Mouse (Mus musculus): ENCODE results near the gene Phtf1. TPM values are rescaled to one million over a fixed set of nuclear protein-coding genes. Genes with fewer than 3 reads are reported as not detected.

The Phtf1 gene
- polyA plus RNA-seq, 1 experiment from 2014 or later = 36.2 TPM

DNA sequence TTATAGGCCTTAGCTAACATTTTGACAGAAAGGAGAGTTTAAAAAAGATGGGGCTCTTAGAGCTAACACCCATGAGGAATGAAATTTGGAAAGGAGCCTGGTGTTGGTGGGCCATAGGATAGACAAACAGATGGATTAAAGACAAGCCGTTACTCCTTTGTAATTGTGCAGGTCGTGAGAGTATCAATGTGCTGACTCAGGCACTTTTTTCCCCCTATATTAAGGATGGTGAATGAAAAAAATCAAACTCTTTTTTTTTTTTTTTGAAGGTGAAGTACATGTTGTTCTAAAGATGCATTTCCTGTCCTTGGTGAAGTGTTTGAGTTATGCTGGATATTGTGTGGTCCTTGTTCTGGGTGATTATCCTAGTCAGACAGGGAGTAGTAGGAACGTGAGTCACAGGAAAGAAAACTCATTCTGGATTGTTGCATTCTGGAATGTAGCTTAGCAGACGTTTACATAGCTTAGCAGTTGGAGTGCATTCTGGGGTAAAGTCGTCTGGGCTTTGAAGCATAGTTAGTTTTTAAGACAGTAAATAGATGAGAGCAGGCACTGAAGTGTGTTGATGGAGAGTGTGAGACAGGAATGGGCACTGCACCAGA, 20.0 kb downstream of the Phtf1 start:
- WGBS = 63% methylated on average over 5 of the region's 5 CpGs
- Histone ChIP-seq H3K4me1 (no peaks in the 10 kb centered on the region), H3K9me3 (no peaks in the 10 kb centered on the region), H3K27me3 (no peaks in the 10 kb centered on the region), H3K27ac (no peak overlapping the region), H3K9ac (no peak overlapping the region), H3K4me3 (no peak overlapping the region), H3K36me3 (peaks cover 82% of the 10 kb centered on the region), H3K4me2 (replicated peaks) (no peak overlapping the region)
- no peak for ATAC-seq (ENCODE audit: low FRiP score, low read depth)

DNA sequence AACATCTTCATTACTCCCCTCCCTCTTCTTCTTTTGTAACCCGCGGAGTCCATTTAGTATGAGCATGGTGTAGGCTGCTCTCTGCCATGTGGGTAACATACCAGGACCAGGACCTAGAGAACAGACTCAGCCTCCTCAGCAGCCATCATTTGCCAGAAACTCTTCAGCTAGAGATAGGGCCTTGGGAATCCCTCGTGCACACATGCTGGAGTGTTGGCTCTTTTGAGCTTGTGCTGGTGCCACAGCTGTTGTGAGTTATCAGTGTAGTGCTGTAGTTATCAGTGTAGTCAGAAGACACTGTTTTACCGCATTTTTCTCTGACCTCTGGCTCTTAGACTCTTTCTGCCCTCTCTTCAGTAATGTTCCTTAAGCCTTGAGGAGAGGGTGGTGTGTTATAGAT, 21.4 kb downstream of the Phtf1 start:
- Histone ChIP-seq H3K4me3 (no peak overlapping the region), H3K9ac (no peak overlapping the region), H3K36me3 (peaks cover 82% of the 10 kb centered on the region), H3K4me1 (no peaks in the 10 kb centered on the region), H3K4me2 (replicated peaks) (no peak overlapping the region), H3K27me3 (no peaks in the 10 kb centered on the region), H3K27ac (no peak overlapping the region), H3K9me3 (no peaks in the 10 kb centered on the region)
- 85% methylated on average over 4 of the region's 4 CpGs for WGBS
- ATAC-seq (ENCODE audit: low FRiP score, low read depth) = no peak

DNA sequence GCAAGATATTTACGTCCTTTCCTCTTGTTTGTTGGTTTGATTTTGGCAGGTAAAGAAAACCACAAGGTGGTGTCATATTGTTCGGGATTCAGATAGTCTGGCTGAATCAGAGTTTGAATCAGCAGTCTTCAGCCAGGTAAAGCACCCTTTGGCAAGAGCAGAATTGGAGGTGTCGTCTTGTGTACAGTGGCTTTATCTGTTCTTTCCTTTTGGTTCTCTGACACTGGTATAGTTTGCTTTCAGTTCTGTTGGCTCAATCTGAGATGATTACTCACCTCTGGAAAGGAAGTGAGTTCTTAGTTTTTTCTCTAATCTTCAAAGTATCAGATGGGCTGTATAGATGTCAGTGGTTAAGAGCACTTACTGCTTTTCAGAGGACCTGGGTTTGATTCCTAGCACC, 23.4 kb downstream of the Phtf1 start:
- peaks cover 79% of the 10 kb centered on the region for H3K36me3 ChIP-seq

DNA sequence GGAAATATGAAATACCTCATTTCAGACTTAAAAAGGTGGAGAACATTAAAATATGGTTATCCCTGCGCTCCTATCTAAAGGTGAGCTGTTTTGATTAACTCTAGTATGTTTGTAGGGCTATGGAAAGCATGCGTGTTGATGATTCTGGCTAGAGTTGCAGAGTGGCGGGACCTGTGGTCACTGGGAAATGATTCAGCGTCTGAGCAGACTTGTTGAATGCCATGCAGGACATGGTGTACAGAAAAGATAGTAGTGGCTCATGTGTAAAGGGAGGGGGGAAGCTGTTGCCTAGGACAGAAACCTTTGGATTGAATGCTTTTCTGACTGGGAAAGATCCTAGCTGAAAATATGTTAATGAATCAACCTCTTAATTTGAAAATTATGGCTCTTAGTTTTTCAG, 30.8 kb downstream of the Phtf1 start:
- Histone ChIP-seq H3K4me1 (no peaks in the 10 kb centered on the region), H3K36me3 (peaks cover 77% of the 10 kb centered on the region), H3K4me2 (replicated peaks) (no peak overlapping the region), H3K9ac (no peak overlapping the region), H3K27ac (no peak overlapping the region), H3K9me3 (no peaks in the 10 kb centered on the region), H3K27me3 (no peaks in the 10 kb centered on the region), H3K4me3 (no peak overlapping the region)
- WGBS = 95% methylated on average over 4 of the region's 4 CpGs
- ATAC-seq (ENCODE audit: low FRiP score, low read depth) = no peak

More for the DNA sequence above, 23.4 kb downstream of the Phtf1 start:
- H3K4me3 ChIP-seq = no peak overlapping the region
- WGBS = 91% methylated on average over 3 of the region's 3 CpGs
- no peaks in the 10 kb centered on the region for H3K9me3 ChIP-seq
- no peak overlapping the region for H3K4me2 ChIP-seq (replicated peaks)
- no peak for ATAC-seq (ENCODE audit: low FRiP score, low read depth)
- no peak overlapping the region for H3K27ac ChIP-seq
- no peak overlapping the region for H3K9ac ChIP-seq
- no peaks in the 10 kb centered on the region for H3K4me1 ChIP-seq
- H3K27me3 ChIP-seq = no peaks in the 10 kb centered on the region

DNA sequence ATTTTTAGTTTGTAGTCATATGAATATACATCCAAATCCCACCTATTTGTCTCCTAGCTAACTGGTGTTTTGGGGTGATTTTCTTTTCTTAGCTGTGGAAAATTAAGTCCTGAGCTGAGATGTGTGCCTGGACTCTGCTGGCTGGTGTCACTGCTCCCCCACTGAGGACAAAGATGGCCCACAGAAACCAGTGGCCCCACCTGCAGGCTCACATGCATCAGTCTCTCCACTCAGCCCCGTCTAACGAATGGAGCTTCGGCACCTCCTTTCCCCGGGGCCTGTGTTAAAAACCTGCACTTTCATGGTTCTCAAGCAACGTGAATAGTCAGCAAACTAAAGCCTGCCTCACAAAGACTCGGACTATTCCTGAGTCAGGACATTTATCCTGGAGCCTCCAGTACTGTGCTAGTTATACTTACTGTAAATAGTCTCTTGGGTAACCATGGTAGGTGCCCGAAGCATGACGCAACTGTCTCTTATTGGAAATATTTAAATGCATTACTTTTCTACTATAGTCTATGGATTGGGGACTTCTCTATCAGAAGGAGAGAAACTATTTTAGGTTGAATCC, 39.1 kb downstream of the Phtf1 start:
- no peaks in the 10 kb centered on the region for H3K27me3 ChIP-seq
- 86% methylated on average over 8 of the region's 8 CpGs for WGBS
- H3K4me2 ChIP-seq (replicated peaks) = no peak overlapping the region
- no peaks in the 10 kb centered on the region for H3K4me1 ChIP-seq
- ATAC-seq (ENCODE audit: low FRiP score, low read depth) = no peak
- no peak overlapping the region for H3K9ac ChIP-seq
- no peaks in the 10 kb centered on the region for H3K9me3 ChIP-seq
- peaks cover 55% of the 10 kb centered on the region for H3K36me3 ChIP-seq
- no peak overlapping the region for H3K4me3 ChIP-seq
- no peak overlapping the region for H3K27ac ChIP-seq

DNA sequence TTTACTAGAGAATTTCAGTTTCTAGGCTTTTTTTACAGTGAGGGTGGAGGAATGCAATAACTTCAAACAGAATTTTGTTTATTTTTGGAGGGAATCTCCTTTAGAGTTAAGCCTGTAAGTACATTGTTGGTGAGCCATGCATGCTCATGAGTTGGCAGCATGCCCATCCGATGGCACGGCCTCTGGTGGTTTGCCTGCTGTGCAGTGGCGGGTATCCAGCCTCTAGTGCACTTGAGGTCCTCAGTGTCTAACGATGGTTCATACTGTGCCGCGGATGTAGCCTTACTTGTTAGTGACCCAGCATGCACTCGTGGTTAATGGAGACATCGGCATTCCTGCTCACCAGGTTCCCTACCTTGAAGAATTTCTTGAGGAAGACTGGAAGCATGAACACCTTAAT, 39.6 kb downstream of the Phtf1 start:
- Histone ChIP-seq H3K9ac (no peak overlapping the region), H3K4me1 (no peaks in the 10 kb centered on the region), H3K36me3 (peaks cover 52% of the 10 kb centered on the region), H3K27me3 (no peaks in the 10 kb centered on the region), H3K4me2 (replicated peaks) (no peak overlapping the region), H3K4me3 (no peak overlapping the region), H3K9me3 (no peaks in the 10 kb centered on the region), H3K27ac (no peak overlapping the region)
- no peak for ATAC-seq (ENCODE audit: low FRiP score, low read depth)
- whole genome bisulfite sequencing = 80% methylated on average over 8 of the region's 8 CpGs

DNA sequence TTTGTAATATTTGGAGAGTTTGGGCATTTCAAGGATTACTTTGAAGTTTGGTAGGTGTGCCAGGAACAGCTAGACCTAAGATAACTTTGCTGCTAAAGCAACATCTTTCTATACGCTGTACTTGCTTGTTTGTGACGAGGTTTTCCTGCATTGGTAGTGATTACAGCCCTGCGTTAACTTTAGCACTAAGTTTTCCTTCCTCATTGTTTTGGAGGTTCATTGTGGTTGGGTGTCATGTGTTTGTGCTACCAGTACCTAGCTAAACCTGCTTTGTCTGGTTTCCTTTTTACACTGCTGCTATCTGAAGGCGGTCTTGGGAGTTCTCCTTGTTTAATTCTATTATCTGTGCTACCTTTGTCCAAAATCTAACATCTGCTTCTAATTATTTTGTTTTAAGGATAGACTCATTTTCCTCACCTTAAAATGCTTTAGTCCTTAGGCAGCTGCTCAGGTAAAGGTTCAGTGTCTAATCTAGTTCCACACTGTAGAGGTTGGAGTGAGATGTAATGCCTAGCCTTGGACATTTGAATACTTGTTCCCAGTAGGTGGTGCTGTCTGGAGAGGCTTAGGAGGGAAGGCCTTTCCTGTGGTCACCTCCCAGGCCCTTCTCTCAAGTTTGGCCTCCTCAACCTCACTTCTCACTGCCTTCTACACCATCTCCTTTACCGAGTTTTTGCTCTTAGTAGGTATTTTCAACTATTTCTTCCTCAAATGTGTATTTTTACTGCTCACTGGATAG, 42.2 kb downstream of the Phtf1 start:
- ATAC-seq (ENCODE audit: low FRiP score, low read depth) = no peak
- Histone ChIP-seq H3K27me3 (no peaks in the 10 kb centered on the region), H3K4me2 (replicated peaks) (no peak overlapping the region), H3K9me3 (no peaks in the 10 kb centered on the region), H3K4me1 (no peaks in the 10 kb centered on the region), H3K36me3 (peaks cover 41% of the 10 kb centered on the region), H3K4me3 (no peak overlapping the region), H3K27ac (no peak overlapping the region), H3K9ac (no peak overlapping the region)
- WGBS = 87% methylated on average over 5 of the region's 5 CpGs

DNA sequence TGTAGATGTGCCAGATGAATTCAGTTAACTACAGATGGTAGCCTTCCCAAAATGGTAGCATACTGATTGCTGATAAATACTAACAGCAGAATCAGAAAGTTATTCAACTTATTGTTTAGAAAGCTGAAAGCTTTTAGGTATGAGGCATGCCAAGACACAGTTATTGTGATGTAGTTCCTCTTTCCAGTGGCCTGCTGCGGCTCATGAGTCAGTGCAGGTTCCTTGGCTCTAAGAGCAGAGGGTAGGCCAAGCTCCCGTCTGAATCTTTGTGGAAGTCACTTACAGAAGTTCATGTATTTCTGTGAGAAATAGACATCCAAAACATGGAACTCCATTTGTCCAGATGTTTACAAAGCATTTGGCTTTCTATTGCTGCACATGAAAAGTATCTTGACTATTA, 44.1 kb downstream of the Phtf1 start:
- 92% methylated on average over 2 of the region's 2 CpGs for WGBS

DNA sequence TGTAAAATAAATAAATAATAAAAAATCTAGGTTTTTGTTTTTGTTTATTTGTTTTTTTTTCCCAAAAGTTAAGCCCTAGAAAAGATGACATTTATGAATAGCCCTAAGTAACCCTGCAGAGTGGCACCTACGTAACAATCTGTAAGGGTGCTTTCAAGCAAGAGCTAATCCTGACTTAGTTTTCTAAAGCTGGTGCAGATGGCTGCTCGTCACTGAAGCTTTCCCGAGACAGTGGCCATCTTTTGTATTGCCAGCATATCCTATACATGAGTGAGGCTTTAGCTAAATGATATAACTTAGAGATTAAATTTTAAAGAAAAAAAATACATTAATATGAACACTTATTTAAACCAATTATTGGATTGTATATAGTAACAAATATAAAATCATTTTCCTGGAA, 50.0 kb downstream of the Phtf1 start:
- Histone ChIP-seq H3K9ac (no peak overlapping the region), H3K4me2 (replicated peaks) (no peak overlapping the region), H3K4me1 (no peaks in the 10 kb centered on the region), H3K9me3 (no peaks in the 10 kb centered on the region), H3K27me3 (no peaks in the 10 kb centered on the region), H3K4me3 (no peak overlapping the region), H3K27ac (no peak overlapping the region), H3K36me3 (peaks cover 41% of the 10 kb centered on the region)
- WGBS = 86% methylated on average over 3 of the region's 3 CpGs
- ATAC-seq (ENCODE audit: low FRiP score, low read depth) = no peak

More for the DNA sequence above, 44.1 kb downstream of the Phtf1 start:
- no peaks in the 10 kb centered on the region for H3K9me3 ChIP-seq
- no peaks in the 10 kb centered on the region for H3K27me3 ChIP-seq
- no peak overlapping the region for H3K27ac ChIP-seq
- H3K4me3 ChIP-seq = no peak overlapping the region
- H3K4me1 ChIP-seq = no peaks in the 10 kb centered on the region
- H3K36me3 ChIP-seq = peaks cover 38% of the 10 kb centered on the region
- no peak overlapping the region for H3K4me2 ChIP-seq (replicated peaks)
- H3K9ac ChIP-seq = no peak overlapping the region
- ATAC-seq (ENCODE audit: low FRiP score, low read depth) = no peak

DNA sequence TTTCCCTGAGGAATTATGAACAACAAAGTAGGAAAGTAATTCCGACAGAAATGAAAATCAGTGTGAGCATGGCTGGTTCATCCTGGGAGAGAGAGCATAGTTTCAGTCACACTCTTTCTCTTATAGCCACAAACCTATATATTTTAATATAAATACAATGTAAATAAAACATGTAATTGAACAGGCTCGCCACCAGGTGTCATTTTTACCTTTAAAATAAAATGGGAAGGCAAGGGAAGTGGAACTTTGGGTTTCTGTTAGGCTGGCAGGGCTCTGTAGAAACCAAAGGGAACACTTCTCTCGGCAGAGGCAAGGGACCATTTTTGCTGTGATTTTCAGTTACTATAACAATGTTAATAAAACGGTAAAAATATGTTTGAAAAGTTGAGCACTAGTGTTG, 51.5 kb downstream of the Phtf1 start:
- H3K27ac ChIP-seq = no peak overlapping the region
- H3K9ac ChIP-seq = no peak overlapping the region
- peaks cover 37% of the 10 kb centered on the region for H3K36me3 ChIP-seq
- no peaks in the 10 kb centered on the region for H3K27me3 ChIP-seq
- no peaks in the 10 kb centered on the region for H3K4me1 ChIP-seq
- WGBS = 57% methylated on average over 4 of the region's 4 CpGs
- no peak overlapping the region for H3K4me3 ChIP-seq
- H3K4me2 ChIP-seq (replicated peaks) = no peak overlapping the region
- no peak for ATAC-seq (ENCODE audit: low FRiP score, low read depth)
- no peaks in the 10 kb centered on the region for H3K9me3 ChIP-seq

DNA sequence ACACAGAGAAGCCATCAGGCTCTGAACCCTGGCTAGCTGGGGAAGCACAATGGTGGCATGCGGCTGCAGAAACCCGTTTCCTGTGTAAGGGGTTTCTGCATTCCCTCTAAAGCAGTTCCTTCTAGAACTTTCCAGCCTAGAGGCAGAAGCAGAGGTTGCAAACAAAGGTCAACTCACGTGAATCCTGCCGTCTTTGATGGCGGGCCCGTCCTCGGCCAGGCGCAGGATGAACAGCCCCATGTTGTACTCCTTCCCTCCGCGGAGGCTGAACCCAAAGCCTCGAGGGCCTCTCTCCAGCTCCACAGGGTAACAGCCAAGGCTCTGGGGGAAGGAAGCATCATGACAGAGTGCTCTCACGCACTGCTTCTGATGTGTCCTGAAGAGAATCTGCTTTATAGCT, 52.2 kb downstream of the Phtf1 start:
- Histone ChIP-seq H3K27me3 (no peaks in the 10 kb centered on the region), H3K4me3 (no peak overlapping the region), H3K9ac (no peak overlapping the region), H3K9me3 (no peaks in the 10 kb centered on the region), H3K4me1 (no peaks in the 10 kb centered on the region), H3K27ac (no peak overlapping the region), H3K4me2 (replicated peaks) (no peak overlapping the region), H3K36me3 (peaks cover 30% of the 10 kb centered on the region)
- 89% methylated on average over 12 of the region's 12 CpGs for WGBS
- ATAC-seq (ENCODE audit: low FRiP score, low read depth) = no peak

DNA sequence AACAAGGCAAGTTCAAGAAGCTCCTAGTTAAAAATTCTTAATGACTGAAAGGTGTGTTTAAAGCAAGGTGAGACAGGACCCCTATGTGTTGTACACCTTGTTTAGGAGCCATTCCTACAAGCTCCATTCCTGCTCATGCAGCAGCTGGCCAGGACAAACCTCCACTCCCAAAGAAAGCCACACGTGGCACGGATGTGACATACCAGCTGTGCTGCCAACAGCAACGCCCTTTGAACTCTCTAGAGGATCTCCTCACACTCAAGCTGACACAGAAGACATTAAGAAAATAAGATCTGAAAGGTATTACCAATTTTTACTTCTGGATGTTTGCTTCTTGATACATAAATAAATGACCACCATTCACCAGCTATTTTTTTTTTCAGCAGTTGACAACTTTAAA, 59.0 kb downstream of the Phtf1 start:
- Histone ChIP-seq H3K27ac (no peak overlapping the region), H3K4me1 (no peaks in the 10 kb centered on the region)
- WGBS = 58% methylated on average over 3 of the region's 3 CpGs

More for the DNA sequence above, 59.0 kb downstream of the Phtf1 start:
- Histone ChIP-seq H3K27me3 (no peaks in the 10 kb centered on the region), H3K36me3 (peaks cover 4% of the 10 kb centered on the region), H3K9ac (no peak overlapping the region), H3K9me3 (no peaks in the 10 kb centered on the region), H3K4me2 (replicated peaks) (no peak overlapping the region), H3K4me3 (no peak overlapping the region)
- no peak for ATAC-seq (ENCODE audit: low FRiP score, low read depth)

Data from limb, embryonic 13.5 days (tissue).